In genomic region chr12:28700101-28700511, GRCm38 (mm10) we compare ENCODE assay signal across 7 mouse cellular contexts. TPM values are rescaled to one million over a fixed set of nuclear protein-coding genes. Genes with fewer than 3 reads are reported as not detected.
DNase-seq lines count a peak whose midpoint lies in the region; ATAC-seq and TF ChIP-seq lines count a peak whose summit lies in the region.

No protein-coding gene starts in this region.

- H3K27me3 ChIP-seq in liver, adult 2 months (ENCODE audit: control insufficient read depth, insufficient read depth, low read length) = no peaks in the 10 kb centered on the region
- no peaks in the 10 kb centered on the region for H3K27me3 ChIP-seq in liver, embryonic 12.5 days (replicated peaks)
- no peaks in the 10 kb centered on the region for H3K27me3 ChIP-seq in heart, embryonic 14.5 days (ENCODE audit: control insufficient read depth, insufficient read depth, low read length)
- 0 out of 2 replicates have a peak, but pooled peaks cover 3% of the 10 kb centered on the region for H3K27me3 ChIP-seq in midbrain, embryonic 12.5 days
- H3K27me3 ChIP-seq in kidney, adult 2 months (replicated peaks; ENCODE audit: control insufficient read depth, insufficient read depth, low read length) = no peaks in the 10 kb centered on the region

- H3K36me3 ChIP-seq in liver, adult 2 months (ENCODE audit: control insufficient read depth, insufficient read depth, low read length) = no peaks in the 10 kb centered on the region
- H3K36me3 ChIP-seq in liver, embryonic 12.5 days = peaks cover 40% of the 10 kb centered on the region
- peaks cover 29% of the 10 kb centered on the region for H3K36me3 ChIP-seq in heart, embryonic 14.5 days (ENCODE audit: control insufficient read depth, insufficient read depth, low read length)
- H3K36me3 ChIP-seq in midbrain, embryonic 12.5 days = peaks cover 16% of the 10 kb centered on the region
- no peaks in the 10 kb centered on the region for H3K36me3 ChIP-seq in kidney, adult 2 months (ENCODE audit: control insufficient read depth, insufficient read depth, low read length)

- H3K9me3 ChIP-seq in liver, embryonic 12.5 days (replicated peaks) = no peaks in the 10 kb centered on the region
- H3K9me3 ChIP-seq in heart, embryonic 14.5 days (ENCODE audit: control insufficient read depth, low read length) = no peaks in the 10 kb centered on the region
- H3K9me3 ChIP-seq in midbrain, embryonic 12.5 days = no peaks in the 10 kb centered on the region

- no peak overlapping the region for H3K4me3 ChIP-seq in liver, adult 2 months (ENCODE audit: insufficient read depth, low read depth, low read length)
- H3K4me3 ChIP-seq in liver, embryonic 12.5 days = no peak overlapping the region
- no peak overlapping the region for H3K4me3 ChIP-seq in cortical plate, adult 2 months (ENCODE audit: insufficient read depth, low read length)
- H3K4me3 ChIP-seq in heart, embryonic 14.5 days (ENCODE audit: control insufficient read depth in 1 of 2, insufficient read depth in 1 of 2, low read depth in 1 of 2, low read length in 2 of 2) = no peak overlapping the region
- H3K4me3 ChIP-seq in midbrain, embryonic 12.5 days = no peak overlapping the region
- H3K4me3 ChIP-seq in kidney, adult 2 months (ENCODE audit: insufficient read depth, low read depth, low read length) = no peak overlapping the region

- 50% methylated on average over 3 of the region's 3 CpGs for WGBS in liver, adult 2 months
- WGBS in liver, embryonic 12.5 days (ENCODE audit: insufficient replicate concordance) = 52% methylated on average over 3 of the region's 3 CpGs
- WGBS in heart, embryonic 14.5 days = 26% methylated on average over 3 of the region's 3 CpGs
- 37% methylated on average over 3 of the region's 3 CpGs for WGBS in midbrain, embryonic 12.5 days
- 50% methylated on average over 3 of the region's 3 CpGs for WGBS in kidney, adult 2 months

- TF ChIP-seq POLR2A in liver, adult 2 months (IDR thresholded peaks at IDR 0.05; ENCODE audit: extremely low read depth, insufficient read depth, low read length) = no peak
- TF ChIP-seq POLR2A in cortical plate, adult 2 months (IDR thresholded peaks at IDR 0.05; ENCODE audit: extremely low read depth, insufficient read depth, low read length) = no peak
- TF ChIP-seq POLR2A in kidney, adult 2 months (IDR thresholded peaks at IDR 0.05; ENCODE audit: low read depth, low read length) = no peak

- TF ChIP-seq CTCF in liver, adult 2 months (IDR thresholded peaks at IDR 0.05; ENCODE audit: low read depth, low read length) = 0 out of 2 replicates have a peak, but pooled peaks have one; percentile 5
- TF ChIP-seq CTCF in cortical plate, adult 2 months (IDR thresholded peaks at IDR 0.05; ENCODE audit: extremely low read depth, insufficient read depth, low read length) = no peak
- no peak for TF ChIP-seq CTCF in kidney, adult 2 months (conservative IDR thresholded peaks at IDR 0.05; ENCODE audit: insufficient read depth, insufficient read length, low read depth, low read length)

- H3K4me2 ChIP-seq in liver, embryonic 12.5 days = no peak overlapping the region
- H3K4me2 ChIP-seq in heart, embryonic 14.5 days (ENCODE audit: low read length) = no peak overlapping the region
- no peak overlapping the region for H3K4me2 ChIP-seq in midbrain, embryonic 12.5 days (replicated peaks)

- DNase-seq in liver, adult 2 months (ENCODE audit: extremely low read depth, low read depth, low spot score) = no peak
- DNase-seq in adrenal gland, postnatal 10 days = no peak
- no peak for DNase-seq in kidney, adult 2 months

- no peak for ATAC-seq in liver, embryonic 12.5 days
- no peak; the same call in 1 of the 2 replicates for ATAC-seq in heart, embryonic 14.5 days (ENCODE audit: insufficient number of reproducible peaks, insufficient read depth, low FRiP score, low read depth)
- peak; percentile 64 for ATAC-seq in midbrain, embryonic 12.5 days (ENCODE audit: low FRiP score, low read depth)

- no peaks in the 10 kb centered on the region for H3K79me2 ChIP-seq in liver, adult 2 months (ENCODE audit: control insufficient read depth, insufficient read depth, low read length)

- no peak overlapping the region for H3K9ac ChIP-seq in liver, adult 2 months (ENCODE audit: low read depth, low read length)
- H3K9ac ChIP-seq in liver, embryonic 12.5 days = no peak overlapping the region
- no peak overlapping the region for H3K9ac ChIP-seq in heart, embryonic 14.5 days (ENCODE audit: low read length)
- H3K9ac ChIP-seq in midbrain, embryonic 12.5 days (replicated peaks) = peak overlapping the region; percentile 31; the same call in 1 of the 2 replicates

- H3K27ac ChIP-seq in liver, adult 2 months (replicated peaks; ENCODE audit: insufficient read depth, low read depth, low read length) = no peak overlapping the region
- H3K27ac ChIP-seq in liver, embryonic 12.5 days = no peak overlapping the region
- peak overlapping the region; percentile 74 for H3K27ac ChIP-seq in cortical plate, adult 2 months (ENCODE audit: insufficient read depth, low read length)
- peak overlapping the region; percentile 74 to 78 for H3K27ac ChIP-seq in heart, embryonic 14.5 days (replicated peaks in 1 of 2; ENCODE audit: control insufficient read depth in 1 of 2, insufficient read depth in 1 of 2, low read depth in 2 of 2, low read length in 2 of 2)
- H3K27ac ChIP-seq in midbrain, embryonic 12.5 days (replicated peaks) = peak overlapping the region; percentile 84
- H3K27ac ChIP-seq in kidney, adult 2 months (ENCODE audit: insufficient read depth, low read depth, low read length) = no peak overlapping the region

- peaks cover 21% of the 10 kb centered on the region for H3K4me1 ChIP-seq in liver, adult 2 months (ENCODE audit: control insufficient read depth, insufficient read depth, low read length)
- 0 out of 2 replicates have a peak, but pooled peaks cover 5% of the 10 kb centered on the region for H3K4me1 ChIP-seq in liver, embryonic 12.5 days
- H3K4me1 ChIP-seq in cortical plate, adult 2 months (ENCODE audit: control insufficient read depth, insufficient read depth, low read length) = peaks cover 13% of the 10 kb centered on the region
- H3K4me1 ChIP-seq in heart, embryonic 14.5 days (ENCODE audit: control insufficient read depth in 2 of 2, insufficient read depth in 2 of 2, low read length in 2 of 2) = peaks cover 13 to 19% of the 10 kb centered on the region in 2 experiments
- peaks cover 21% of the 10 kb centered on the region for H3K4me1 ChIP-seq in midbrain, embryonic 12.5 days
- H3K4me1 ChIP-seq in kidney, adult 2 months (ENCODE audit: control insufficient read depth, insufficient read depth, low read length) = 0 out of 2 replicates have a peak, but pooled peaks cover 7% of the 10 kb centered on the region

RNA-seq across cellular contexts. Expression of gene Adi1, which starts 25.1 kb away (rescaled TPM):
- 101 and 119 TPM in 2 replicates for total RNA-seq in liver, adult 2 months (2014; rRNA removed)
- 56.4 and 61.8 TPM in 2 replicates for polyA plus RNA-seq in liver, adult 2 months (2012; rRNA removed)
- polyA plus RNA-seq in liver, embryonic 12.5 days (2016; fragmentation: Nextera tagmentation; extraction: Ambion mirVana) = 53.8 and 55.4 TPM in 2 replicates
- 40.7 and 41.7 TPM in 2 replicates for polyA plus RNA-seq in cortical plate, adult 2 months (2012; rRNA removed)
- polyA plus RNA-seq in heart, embryonic 14.5 days (2014; fragmentation: Nextera tagmentation; extraction: Ambion mirVana) = 44.0 and 50.6 TPM in 2 replicates
- 36.5 and 37.8 TPM in 2 replicates for polyA plus RNA-seq in midbrain, embryonic 12.5 days (2016; fragmentation: Nextera tagmentation; extraction: Ambion mirVana)
- total RNA-seq in adrenal gland, postnatal 10 days (2021) = 10 to 100 TPM; 55.4 to 62.9 TPM
- 35.2 and 53.9 TPM in 2 replicates for polyA plus RNA-seq in kidney, adult 2 months (2012; rRNA removed)

RNA-seq across cellular contexts. Expression of gene Trappc12, which starts 50.2 kb away (rescaled TPM):
- 17.2 and 18.1 TPM in 2 replicates for total RNA-seq in liver, adult 2 months (2014; rRNA removed)
- polyA plus RNA-seq in liver, adult 2 months (2012; rRNA removed) = 13.1 and 14.3 TPM in 2 replicates
- polyA plus RNA-seq in liver, embryonic 12.5 days (2016; fragmentation: Nextera tagmentation; extraction: Ambion mirVana) = 28.5 and 30.5 TPM in 2 replicates
- polyA plus RNA-seq in cortical plate, adult 2 months (2012; rRNA removed) = 59.7 TPM in 2 replicates
- polyA plus RNA-seq in heart, embryonic 14.5 days (2014; fragmentation: Nextera tagmentation; extraction: Ambion mirVana) = 33.8 and 34.8 TPM in 2 replicates
- 42.1 and 45.8 TPM in 2 replicates for polyA plus RNA-seq in midbrain, embryonic 12.5 days (2016; fragmentation: Nextera tagmentation; extraction: Ambion mirVana)
- 10 to 100 TPM; 29.0 to 37.3 TPM for total RNA-seq in adrenal gland, postnatal 10 days (2021)
- polyA plus RNA-seq in kidney, adult 2 months (2012; rRNA removed) = 30.1 and 30.6 TPM in 2 replicates

RNA-seq across cellular contexts. Expression of gene Rnaseh1, which starts 50.7 kb away (rescaled TPM):
- 4.4 and 4.7 TPM in 2 replicates for total RNA-seq in liver, adult 2 months (2014; rRNA removed)
- 4.3 and 5.3 TPM in 2 replicates for polyA plus RNA-seq in liver, adult 2 months (2012; rRNA removed)
- polyA plus RNA-seq in liver, embryonic 12.5 days (2016; fragmentation: Nextera tagmentation; extraction: Ambion mirVana) = 17.9 and 19.2 TPM in 2 replicates
- 18.7 and 19.6 TPM in 2 replicates for polyA plus RNA-seq in cortical plate, adult 2 months (2012; rRNA removed)
- polyA plus RNA-seq in heart, embryonic 14.5 days (2014; fragmentation: Nextera tagmentation; extraction: Ambion mirVana) = 15.2 and 16.0 TPM in 2 replicates
- 29.4 and 31.1 TPM in 2 replicates for polyA plus RNA-seq in midbrain, embryonic 12.5 days (2016; fragmentation: Nextera tagmentation; extraction: Ambion mirVana)
- 10 to 100 TPM; 12.4 to 12.7 TPM for total RNA-seq in adrenal gland, postnatal 10 days (2021)
- 8.5 and 9.8 TPM in 2 replicates for polyA plus RNA-seq in kidney, adult 2 months (2012; rRNA removed)

RNA-seq across cellular contexts. Expression of gene Eipr1, which starts 51.5 kb away (rescaled TPM):
- 6.7 and 9.0 TPM in 2 replicates for total RNA-seq in liver, adult 2 months (2014; rRNA removed)
- polyA plus RNA-seq in liver, adult 2 months (2012; rRNA removed) = 16.6 and 18.1 TPM in 2 replicates
- polyA plus RNA-seq in liver, embryonic 12.5 days (2016; fragmentation: Nextera tagmentation; extraction: Ambion mirVana) = 34.7 and 36.0 TPM in 2 replicates
- 60.0 and 60.1 TPM in 2 replicates for polyA plus RNA-seq in cortical plate, adult 2 months (2012; rRNA removed)
- 19.8 and 21.2 TPM in 2 replicates for polyA plus RNA-seq in heart, embryonic 14.5 days (2014; fragmentation: Nextera tagmentation; extraction: Ambion mirVana)
- 53.6 and 55.0 TPM in 2 replicates for polyA plus RNA-seq in midbrain, embryonic 12.5 days (2016; fragmentation: Nextera tagmentation; extraction: Ambion mirVana)
- total RNA-seq in adrenal gland, postnatal 10 days (2021) = 10 to 100 TPM; 14.8 to 15.5 TPM
- polyA plus RNA-seq in kidney, adult 2 months (2012; rRNA removed) = 25.9 and 29.4 TPM in 2 replicates

Comparison
In these comparisons a context has a peak if more than half of its experiments do, and no peak if none do; other contexts are left out.
1. H3K27ac ChIP-seq: peak in cortical plate, adult 2 months (single experiment), heart, embryonic 14.5 days (2 of 2) and midbrain, embryonic 12.5 days (single experiment); none in liver, adult 2 months (single experiment), liver, embryonic 12.5 days (single experiment) and kidney, adult 2 months (single experiment).